Mouse (Mus musculus): Measurements from ENCODE around the gene Foxc1.

GRCm38 (mm10) chr13:31818337-31818736 lies 11.9 kb downstream of the Foxc1 start:
- TF ChIP-seq E2F4 (IDR thresholded peaks at IDR 0.05; ENCODE audit: insufficient replicate concordance, low read depth, low read length), result no peak
- no peak for TF ChIP-seq CTCF (conservative IDR thresholded peaks at IDR 0.05 in 1 of 2, IDR thresholded peaks at IDR 0.05 in 1 of 2; ENCODE audit: low read depth in 2 of 2, low read length in 2 of 2)
- no peak for TF ChIP-seq RAD21 (IDR thresholded peaks at IDR 0.05; ENCODE audit: low read depth, low read length)
- TF ChIP-seq MAZ (IDR thresholded peaks at IDR 0.05; ENCODE audit: low read depth, low read length), result no peak
- TF ChIP-seq POLR2A (IDR thresholded peaks at IDR 0.05; ENCODE audit: low read depth, low read length), result no peak
- no peak for TF ChIP-seq NRF1 (IDR thresholded peaks at IDR 0.05; ENCODE audit: low read depth, low read length)
- no peak for TF ChIP-seq UBTF (IDR thresholded peaks at IDR 0.05; ENCODE audit: low read depth, low read length)
- no peak for TF ChIP-seq USF1 (IDR thresholded peaks at IDR 0.05; ENCODE audit: low read depth, low read length)
- no peak for TF ChIP-seq ELF1 (IDR thresholded peaks at IDR 0.05; ENCODE audit: low read depth, low read length)
- TF ChIP-seq ZMIZ1 (IDR thresholded peaks at IDR 0.05; ENCODE audit: low read depth, low read length), result no peak
- no peak for TF ChIP-seq KAT2A (IDR thresholded peaks at IDR 0.05; ENCODE audit: insufficient replicate concordance, low read length)
- TF ChIP-seq EP300 (IDR thresholded peaks at IDR 0.05; ENCODE audit: low read length), result no peak
- TF ChIP-seq SIN3A (IDR thresholded peaks at IDR 0.05; ENCODE audit: low read length), result no peak

Data from CH12.LX (cell line).